Mouse (Mus musculus): ENCODE data around the gene Mapk8ip2. TPM values are rescaled to one million over a fixed set of nuclear protein-coding genes. Genes with fewer than 3 reads are reported as not detected.

The Mapk8ip2 gene
- total RNA-seq (2023) = not detected

DNA sequence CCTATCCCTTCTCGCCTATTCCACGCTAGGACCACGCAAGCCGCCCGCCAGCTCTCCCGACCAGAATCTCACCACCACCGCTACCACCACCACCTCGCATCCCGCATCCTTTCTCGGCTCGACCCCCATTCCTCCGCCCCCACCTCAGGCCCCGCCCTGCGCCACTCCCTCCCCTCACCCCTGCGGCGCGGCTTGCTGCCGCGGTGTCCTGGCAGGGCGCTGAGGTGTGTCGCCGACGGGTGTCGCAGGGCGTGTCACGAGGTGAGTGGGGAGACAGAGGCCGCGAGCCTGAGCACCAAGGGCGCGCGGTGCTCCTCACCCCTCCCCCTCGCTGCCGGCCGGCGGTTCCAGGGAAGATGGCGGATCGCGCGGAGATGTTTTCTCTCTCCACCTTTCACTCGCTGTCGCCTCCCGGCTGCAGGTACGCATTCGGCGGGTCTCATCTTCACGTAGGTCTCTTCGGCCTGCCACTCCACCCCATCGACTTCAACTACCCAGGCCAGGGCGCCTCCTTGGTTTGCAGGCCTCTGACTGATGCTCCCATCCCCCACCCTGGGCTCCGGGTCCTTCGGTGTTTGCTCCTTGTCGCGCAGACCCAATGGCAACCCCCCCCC lies at the start of gene Mapk8ip2:
Gene Mapk8ip2 (plus strand): TSS at position 49 of the 614 bp plus-strand sequence.

GRCm38 (mm10) chr15:89410118-89410517 lies 43.6 kb upstream of the Mapk8ip2 start, which contains the start of gene Syce3:
Gene Syce3 (minus strand): TSS chr15:89410503.

DNA sequence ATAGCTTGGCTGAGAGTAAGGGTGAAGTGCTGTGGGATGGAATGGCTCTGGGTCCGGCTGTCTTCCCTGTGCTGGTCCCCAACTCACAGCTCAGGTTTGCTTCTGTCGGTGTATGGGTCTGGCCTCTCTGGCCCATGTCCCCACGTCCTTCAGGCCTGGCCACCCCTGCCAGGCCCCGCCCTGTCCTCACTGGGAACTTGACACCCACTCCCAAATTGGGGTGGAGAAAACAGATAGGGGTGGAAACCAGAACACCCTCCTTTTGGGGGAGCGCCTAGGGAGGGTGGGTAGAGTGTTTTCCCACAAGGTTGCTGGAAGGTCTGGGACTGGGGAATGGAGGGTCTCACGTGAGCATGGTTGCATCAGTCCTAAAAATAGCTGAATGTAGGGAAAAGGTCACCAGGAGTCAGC lies 28.0 kb upstream of the Mapk8ip2 start, which contains the start of gene Cpt1b:
Gene Cpt1b (minus strand): TSS at position 153 of the 411 bp plus-strand sequence.

DNA sequence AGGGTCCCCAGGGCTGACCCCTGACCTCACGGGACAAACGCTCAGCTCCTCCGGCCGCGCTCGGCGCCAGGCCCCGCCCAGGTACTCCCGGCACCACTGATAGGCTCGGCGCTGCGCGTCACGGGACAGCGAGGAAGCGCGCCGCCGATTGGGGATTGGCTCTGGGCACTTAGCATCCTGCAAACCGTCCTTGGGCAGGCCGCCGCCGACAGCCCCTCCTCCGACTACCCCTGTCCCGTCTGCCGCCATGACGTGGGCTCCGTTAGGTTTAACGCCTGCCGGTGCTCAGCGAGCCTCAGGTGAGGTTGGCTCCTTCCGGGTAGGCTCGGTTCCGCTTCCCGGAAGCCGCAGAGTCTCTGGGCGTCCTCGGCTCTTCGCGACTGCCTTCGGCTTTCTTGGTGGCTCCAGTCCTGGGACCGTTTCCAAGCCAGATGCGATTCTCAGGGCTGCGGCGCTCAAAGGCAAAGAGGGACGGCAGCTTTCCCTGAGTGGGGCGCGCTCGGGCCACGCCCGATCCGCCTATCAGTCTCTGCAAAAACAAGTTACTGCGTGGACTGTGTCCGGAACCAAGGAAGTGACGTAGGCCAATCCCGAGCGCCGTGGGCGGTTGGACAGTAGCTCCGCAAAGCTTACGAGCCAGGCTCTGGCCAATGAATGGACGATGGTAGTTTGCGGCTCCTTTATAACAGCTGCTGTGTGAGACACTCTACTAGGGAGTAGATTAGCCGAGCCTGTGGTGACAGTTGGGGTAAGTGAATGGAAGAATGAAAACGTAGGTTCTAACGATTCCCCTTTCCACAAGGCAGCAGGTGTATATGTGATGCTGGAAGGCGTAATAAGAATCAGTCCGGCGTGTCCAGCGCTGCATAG lies 24.1 kb upstream of the Mapk8ip2 start, which contains the start of the genes C730034F03Rik, Gm44502 and Chkb:
Gene C730034F03Rik (plus strand): TSS at position 238 of the 870 bp plus-strand sequence.
Gene Gm44502 (minus strand): TSS at position 345 of the 870 bp plus-strand sequence.
Gene Chkb (minus strand): TSS at position 557 of the 870 bp plus-strand sequence.

GRCm38 (mm10) chr15:89477091-89477491 lies 23.4 kb downstream of the Mapk8ip2 start, which contains the start of gene Arsa:
Gene Arsa (minus strand): TSS chr15:89477425.

GRCm38 (mm10) chr15:89498961-89499688 lies 45.4 kb downstream of the Mapk8ip2 start, which contains the start of gene Shank3:
Gene Shank3 (plus strand): TSS chr15:89499623.

Other genes starting within 250 kb of the Mapk8ip2 start
- gene Ppp6r2, start 242.4 kb upstream of the Mapk8ip2 start, total RNA-seq (2023) = 10 to 100 TPM; 23.9 to 31.0 TPM
- 100 to 1,000 TPM; 107 to 117 TPM for gene Sbf1, start 138.6 kb upstream of the Mapk8ip2 start, total RNA-seq (2023)
- not detected for gene Adm2, start 131.2 kb upstream of the Mapk8ip2 start, total RNA-seq (2023)
- gene Miox, start 119.5 kb upstream of the Mapk8ip2 start, total RNA-seq (2023) = not detected
- gene Lmf2, start 98.3 kb upstream of the Mapk8ip2 start, total RNA-seq (2023) = 10 to 100 TPM; 39.7 to 41.8 TPM
- gene Ncaph2, start 98.2 kb upstream of the Mapk8ip2 start, total RNA-seq (2023) = 10 to 100 TPM; 73.4 to 76.9 TPM
- 1 to 10 TPM; 4.4 to 7.0 TPM for gene Sco2, start 80.1 kb upstream of the Mapk8ip2 start, total RNA-seq (2023)
- under 1 TPM in 1 of 2 experiments, not detected in 1; 0.24 TPM for gene Tymp, start 76.9 kb upstream of the Mapk8ip2 start, total RNA-seq (2023)
- 1 to 10 TPM in 1 of 2 experiments, not detected in 1; 1.2 TPM for gene Odf3b, start 74.6 kb upstream of the Mapk8ip2 start, total RNA-seq (2023)
- not detected for gene Klhdc7b, start 69.0 kb upstream of the Mapk8ip2 start, total RNA-seq (2023)
- gene Syce3, start 43.4 kb upstream of the Mapk8ip2 start, total RNA-seq (2023) = not detected
- gene Cpt1b, start 28.1 kb upstream of the Mapk8ip2 start, total RNA-seq (2023) = 1 to 10 TPM; 2.6 to 4.1 TPM
- gene C730034F03Rik, start 24.3 kb upstream of the Mapk8ip2 start, total RNA-seq (2023) = 1 to 10 TPM; 3.2 to 3.7 TPM
- under 1 TPM in 1 of 2 experiments, not detected in 1; 0.78 TPM for gene Gm44502, start 24.2 kb upstream of the Mapk8ip2 start, total RNA-seq (2023)
- gene Chkb, start 24.0 kb upstream of the Mapk8ip2 start, total RNA-seq (2023) = 100 to 1,000 TPM; 127 to 141 TPM
- gene Arsa, start 23.5 kb downstream of the Mapk8ip2 start, total RNA-seq (2023) = 10 to 100 TPM; 13.5 to 15.1 TPM
- gene Shank3, start 45.7 kb downstream of the Mapk8ip2 start, total RNA-seq (2023) = 1 to 10 TPM in 1 of 2 experiments, under 1 TPM in 1; 0.89 to 1.8 TPM
- gene Acr, start 114.4 kb downstream of the Mapk8ip2 start, total RNA-seq (2023) = not detected
- 1 to 10 TPM; 1.7 to 4.8 TPM for gene Rabl2, start 138.0 kb downstream of the Mapk8ip2 start, total RNA-seq (2023)